Mouse (Mus musculus) telencephalon, adult 2 months (tissue): Measurements from ENCODE around the gene Arrdc5.

Experiments
- DNase-seq: peaks from one replicate; pipeline ENCODE4 v3.0.0-alpha.2; 2011; ENCODE audit warnings: low read depth, low spot score

The Arrdc5 gene

GRCm38 (mm10) chr17:56256239-56256881 is 43.7 kb downstream of the Arrdc5 start, which contains the start of gene Fem1a:
Gene Fem1a, plus strand, starts transcription at chr17:56256810.
- DNase-seq, result peak; percentile 99

- peak; percentile 99 for DNase-seq
Measured at GRCm38 (mm10) chr17:56255863-56256238, 44.2 kb downstream of the Arrdc5 start.

GRCm38 (mm10) chr17:56255429-56255828 is 44.7 kb downstream of the Arrdc5 start:
- DNase-seq, result no peak

- no peak for DNase-seq
Measured at GRCm38 (mm10) chr17:56254695-56255094, 45.4 kb downstream of the Arrdc5 start.

- peak; percentile 83 for DNase-seq
Measured at GRCm38 (mm10) chr17:56251136-56251829, 48.8 kb downstream of the Arrdc5 start.

GRCm38 (mm10) chr17:56245608-56246007 is 54.5 kb downstream of the Arrdc5 start:
- DNase-seq, result no peak
